Mouse (Mus musculus): Measurements from ENCODE around the gene Poldip2. TPM values are rescaled to one million over a fixed set of nuclear protein-coding genes. Genes with fewer than 3 reads are reported as not detected.

The Poldip2 gene
- total RNA-seq, 2 experiments from 2014 or later: 188 to 199 TPM

DNA sequence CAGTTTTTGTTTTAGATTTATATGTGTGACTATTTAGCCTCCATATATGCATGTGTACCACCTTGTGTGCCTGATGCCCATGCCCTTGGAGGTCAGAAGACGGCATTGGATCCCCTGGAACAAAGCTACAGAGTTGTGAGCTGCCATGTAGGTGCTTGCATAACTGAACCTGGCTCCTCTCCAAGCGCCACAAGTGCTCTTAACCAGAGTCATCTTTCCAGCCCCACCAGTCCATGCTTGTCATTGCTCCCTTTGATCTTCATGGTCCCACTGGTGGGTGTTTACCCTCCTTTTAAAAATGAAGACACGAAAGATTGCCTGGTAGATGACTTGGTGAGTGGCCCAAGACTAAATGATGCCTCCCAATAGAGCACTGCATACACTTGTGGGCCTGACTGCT, 28.4 kb downstream of the Poldip2 start:
- DNase-seq: peak; percentile 48

DNA sequence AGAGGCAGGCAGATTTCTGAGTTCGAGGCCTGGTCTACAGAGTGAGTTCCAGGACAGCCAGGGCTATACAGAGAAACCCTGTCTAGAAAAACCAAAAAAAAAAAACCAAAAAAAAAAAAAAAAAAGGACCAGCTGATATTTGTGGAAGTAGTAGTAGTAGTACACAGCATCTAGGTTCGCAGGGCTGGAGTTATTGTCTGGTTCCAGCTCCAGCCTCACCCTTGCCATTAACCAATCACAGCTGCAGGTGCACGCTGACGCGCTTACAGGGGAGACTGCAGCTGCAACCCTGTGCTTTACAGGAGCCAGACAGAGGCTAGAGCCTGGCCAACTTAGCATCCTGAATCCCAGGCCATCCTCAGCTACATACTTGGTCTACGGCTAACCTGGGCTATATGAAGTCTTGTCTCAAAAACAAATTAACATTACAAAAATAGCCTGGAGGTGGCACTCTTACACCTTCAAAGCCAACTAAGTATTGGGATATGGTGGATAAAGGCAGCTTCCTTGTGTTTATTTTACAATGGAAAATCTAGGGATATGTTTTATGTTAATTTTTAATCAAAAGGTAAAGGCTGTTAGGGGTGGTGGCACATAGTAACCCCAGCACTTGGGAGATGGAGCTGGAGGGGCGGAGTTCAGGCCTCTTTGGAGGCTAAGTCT, 32.6 kb downstream of the Poldip2 start:
- DNase-seq: no peak

DNA sequence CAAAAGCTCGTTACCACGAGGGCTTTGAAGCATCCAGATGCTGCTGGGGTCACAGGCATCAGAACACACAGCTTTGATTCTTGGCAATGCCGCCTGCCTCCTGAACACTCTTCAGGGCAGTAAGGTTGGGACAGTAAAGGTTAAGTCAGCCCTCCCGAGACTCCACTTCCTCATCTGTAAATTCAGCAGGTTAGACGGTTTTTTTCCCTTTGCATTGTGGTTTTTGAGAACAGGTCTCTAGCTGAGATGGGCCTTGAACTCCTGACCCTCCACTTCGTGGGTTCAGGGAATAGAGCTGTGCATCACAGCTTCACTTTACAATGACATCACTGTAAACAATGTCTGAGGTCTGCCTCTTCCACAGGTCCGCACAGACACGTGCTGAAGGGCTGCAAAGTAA, 33.2 kb downstream of the Poldip2 start:
- DNase-seq: no peak

DNA sequence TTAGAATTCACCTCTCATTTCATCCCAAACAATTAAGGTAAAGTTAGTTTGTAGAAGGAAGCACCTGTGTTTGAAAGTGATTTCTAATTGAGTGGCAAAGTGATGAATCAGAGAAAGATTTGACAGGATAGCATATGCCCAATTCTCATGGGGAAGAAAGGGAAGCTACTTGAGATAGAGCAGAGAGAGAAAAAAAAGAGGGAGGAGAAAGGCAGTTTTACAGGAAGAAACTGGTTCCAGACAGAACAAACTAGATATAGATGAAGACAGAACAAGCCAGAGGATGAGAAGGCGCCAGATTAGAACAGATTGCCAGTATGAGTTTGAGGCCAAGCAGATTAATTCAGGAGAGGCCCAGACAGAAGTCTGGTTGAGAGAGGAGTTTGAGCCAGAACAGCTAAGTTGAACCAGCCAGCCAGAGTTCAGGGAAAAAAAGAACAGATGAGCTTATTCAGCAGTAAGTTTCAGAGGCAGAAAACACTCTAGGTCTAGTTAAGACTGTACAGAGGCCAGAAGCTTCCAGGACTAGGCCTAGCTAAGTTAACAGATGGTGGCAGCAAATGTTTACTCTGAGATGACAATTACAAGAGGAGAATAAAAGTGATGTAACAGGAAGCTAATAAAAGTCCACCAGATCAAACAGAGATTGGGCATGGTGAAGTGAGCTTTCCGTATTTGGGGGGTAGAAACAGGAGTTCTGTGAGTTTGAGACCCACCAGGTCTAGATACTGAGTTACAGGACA, 35.9 kb downstream of the Poldip2 start:
- DNase-seq: no peak

DNA sequence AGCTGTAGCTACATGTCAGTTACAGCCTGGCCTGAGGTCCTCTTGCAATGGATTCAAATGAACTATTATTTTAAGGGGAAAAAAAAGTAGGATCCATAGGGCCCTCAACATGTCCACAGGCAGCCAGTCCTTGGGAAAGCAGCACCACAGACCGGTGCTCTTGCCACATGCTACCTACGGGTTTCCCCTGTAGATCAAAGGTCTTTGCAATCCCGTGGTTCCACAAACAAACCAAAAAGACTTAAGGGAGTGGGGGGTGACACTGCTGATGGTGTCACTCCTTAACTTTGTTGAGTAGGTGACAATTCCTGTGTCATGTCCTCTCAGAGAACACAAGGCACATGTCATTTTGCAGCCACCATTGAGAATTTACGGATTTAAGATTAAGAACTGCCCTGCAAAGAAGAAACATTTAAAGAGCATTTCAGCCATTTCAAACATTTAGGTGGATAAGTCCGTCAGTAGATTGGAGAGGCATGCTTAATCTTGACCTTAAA, 37.5 kb downstream of the Poldip2 start:
- DNase-seq: no peak

DNA sequence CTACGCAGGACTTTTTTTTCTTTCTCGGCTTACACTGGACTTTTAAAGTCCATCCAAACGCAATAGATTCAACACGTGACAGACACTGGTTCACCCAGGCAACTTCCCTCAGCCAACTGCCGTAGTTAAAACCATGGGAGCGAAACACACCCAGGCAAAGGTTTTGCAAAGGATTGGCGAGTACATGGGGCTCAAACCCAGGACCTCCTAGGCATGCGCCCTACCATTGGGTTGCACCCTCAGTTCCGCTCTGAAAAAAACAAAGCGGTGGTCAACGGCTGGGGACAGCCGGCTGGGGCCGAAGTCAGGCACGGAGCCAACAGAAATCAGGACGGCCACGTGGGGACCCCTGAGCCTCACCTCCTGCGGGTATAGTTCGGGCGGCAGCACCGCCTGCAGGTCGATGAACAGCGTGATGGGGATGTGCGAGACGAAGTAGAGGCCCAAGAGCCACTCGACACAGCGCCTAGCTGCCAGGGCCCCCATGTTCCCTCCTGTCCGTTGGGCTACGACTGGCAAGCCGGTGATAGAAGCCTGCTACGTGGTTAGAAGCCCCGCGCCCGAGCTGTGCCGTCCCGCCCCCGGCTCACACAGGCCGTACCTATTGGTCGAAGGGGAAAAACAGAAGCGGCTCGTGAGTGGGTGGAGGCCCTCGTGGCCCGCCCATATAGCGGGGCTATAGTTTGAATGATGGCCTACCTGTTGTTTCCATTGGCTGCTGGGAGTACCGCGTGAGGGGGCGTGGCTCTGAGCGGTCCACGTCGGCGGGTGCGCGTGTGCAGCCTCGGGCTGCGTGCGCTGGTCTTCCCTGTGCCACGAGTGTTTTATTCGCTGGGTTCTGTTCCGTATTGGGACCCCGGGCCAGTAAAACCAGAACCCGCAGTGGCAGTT, 38.4 kb downstream of the Poldip2 start, which contains the start of gene Tmem97:
TSS of gene Tmem97 (minus strand) at position 610 of the 891 bp plus-strand sequence.
- peak; percentile 96 for DNase-seq

DNA sequence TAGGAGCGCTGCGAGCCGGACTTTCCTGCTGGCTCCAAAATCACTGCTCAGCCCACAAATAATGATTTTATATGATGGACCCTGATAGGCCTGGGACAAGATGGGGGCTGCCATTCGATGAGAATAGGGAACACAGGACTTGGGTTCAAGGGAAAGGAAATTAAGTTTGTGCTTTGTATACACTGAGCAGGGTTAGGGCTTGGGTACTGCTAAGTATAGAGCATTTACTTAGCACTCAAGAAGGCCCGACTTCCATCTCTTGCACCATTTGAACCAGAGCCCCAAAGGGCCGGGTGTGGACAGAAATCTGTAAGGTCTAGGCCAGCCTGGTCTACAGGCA, 39.0 kb downstream of the Poldip2 start:
- DNase-seq: no peak

DNA sequence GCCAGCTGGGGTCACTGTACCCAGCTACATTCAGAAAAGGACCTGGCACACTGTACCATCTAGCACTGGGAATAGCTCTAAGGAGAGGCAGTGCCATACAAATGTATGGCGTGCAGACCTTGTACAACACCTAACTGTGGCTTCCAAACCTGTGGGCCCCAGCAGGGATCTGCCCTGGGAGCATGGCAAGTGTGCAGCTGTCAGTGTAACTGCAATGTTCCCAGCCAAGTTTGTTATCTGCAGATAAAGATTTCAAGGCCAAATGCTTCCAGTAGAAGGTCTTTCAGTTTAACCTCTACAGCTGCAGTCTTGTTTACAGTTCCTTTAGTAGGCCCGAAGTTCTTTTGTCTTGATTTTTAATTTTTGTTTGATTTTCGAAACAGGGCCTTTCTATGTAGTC, 43.6 kb downstream of the Poldip2 start:
- peak; percentile 54 for DNase-seq

DNA sequence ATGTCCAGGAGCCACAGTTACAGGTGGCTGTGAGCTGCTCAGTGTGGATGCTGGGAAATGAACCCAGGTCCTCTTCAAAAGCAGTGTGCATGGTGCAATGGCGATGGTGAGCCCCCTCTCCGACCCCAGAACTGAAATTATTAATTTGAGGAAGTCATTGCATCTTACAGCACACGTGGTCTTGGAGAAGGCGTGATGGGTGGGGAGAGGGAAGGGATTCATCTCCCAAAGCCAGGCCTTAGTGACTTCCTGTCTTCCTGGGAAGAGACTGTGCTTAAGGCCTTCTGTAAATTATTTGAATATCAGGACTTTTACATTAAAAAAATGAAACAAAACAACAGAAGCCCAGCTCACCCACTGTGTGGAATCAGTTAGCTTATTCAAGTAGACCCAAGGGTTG, 44.1 kb downstream of the Poldip2 start:
- no peak for DNase-seq

DNA sequence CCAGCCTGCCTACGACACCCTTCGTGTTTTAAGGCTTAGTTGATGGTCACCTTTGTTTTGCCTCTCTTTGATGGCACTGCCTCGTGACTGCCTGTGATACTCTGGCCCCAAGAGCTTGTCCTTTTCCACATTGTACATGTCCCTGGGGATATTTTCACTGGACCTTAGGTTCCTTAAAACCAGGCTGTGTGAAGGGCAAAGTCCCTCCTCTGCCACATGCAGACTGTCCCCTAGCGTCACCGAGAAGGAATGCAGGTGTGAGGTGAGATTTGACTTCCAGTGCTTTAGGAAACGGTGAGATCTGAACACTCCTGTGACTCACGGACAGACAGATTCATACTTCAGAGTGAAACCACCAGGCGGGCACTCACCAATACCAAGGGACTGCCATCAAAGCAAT, 45.2 kb downstream of the Poldip2 start:
- DNase-seq: no peak

DNA sequence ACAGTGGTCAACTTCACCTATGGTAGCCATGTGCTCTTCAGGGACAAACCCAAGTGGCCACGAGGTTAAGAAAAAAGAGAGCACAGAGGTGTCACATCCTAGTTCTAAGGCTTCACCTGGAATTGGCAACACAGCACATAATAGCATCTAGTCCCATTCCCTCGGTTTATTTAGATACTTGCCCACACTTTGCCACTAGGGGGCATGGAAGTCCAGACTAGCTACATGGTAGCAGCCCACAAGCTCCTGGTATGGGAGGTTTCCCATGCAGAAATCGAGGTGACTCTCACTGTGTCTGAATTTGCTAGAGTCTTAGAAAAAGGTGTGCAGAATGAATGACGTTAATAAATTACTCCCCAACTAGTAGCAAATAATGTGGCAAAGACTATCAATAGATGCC, 48.5 kb downstream of the Poldip2 start:
- peak; percentile 83 for DNase-seq

DNA sequence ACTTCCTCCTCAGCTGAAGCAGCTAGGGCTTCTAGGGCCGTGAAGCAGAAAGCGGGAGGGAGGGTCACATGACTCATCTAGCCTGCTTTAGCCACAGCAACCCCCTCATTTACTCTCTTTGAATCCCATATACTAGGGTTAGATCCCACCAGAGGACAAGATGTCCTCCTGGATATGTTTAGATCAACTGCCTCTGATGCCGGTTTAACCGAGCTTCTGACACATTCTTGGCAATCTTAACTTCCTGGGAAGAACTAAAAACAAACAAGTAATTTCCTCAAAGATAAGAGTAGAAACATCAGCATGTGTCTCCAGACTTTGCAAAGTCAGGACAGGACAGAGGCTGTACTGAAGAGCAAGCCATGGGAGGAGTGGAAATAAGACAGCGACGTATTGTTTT, 54.8 kb downstream of the Poldip2 start:
- DNase-seq: no peak

DNA sequence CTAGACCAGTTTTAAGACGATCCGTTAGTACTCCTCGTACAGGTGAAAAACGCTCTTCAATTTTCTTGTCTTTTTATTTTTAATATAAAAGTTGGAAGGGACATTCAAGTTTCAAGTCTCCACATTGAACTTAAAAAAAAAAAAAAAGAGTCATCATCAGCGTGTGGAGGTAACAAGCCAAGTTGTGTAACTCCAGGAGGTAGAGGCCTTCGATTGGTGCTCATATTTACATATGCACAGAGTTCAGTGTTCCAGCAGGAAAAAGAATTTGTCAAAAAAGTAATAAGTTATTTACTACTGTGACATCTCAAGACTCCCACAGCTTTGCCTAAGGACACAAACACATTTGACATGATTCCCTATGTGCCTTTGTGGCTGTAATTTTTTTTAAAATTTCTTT, 55.6 kb downstream of the Poldip2 start:
- no peak for DNase-seq

DNA sequence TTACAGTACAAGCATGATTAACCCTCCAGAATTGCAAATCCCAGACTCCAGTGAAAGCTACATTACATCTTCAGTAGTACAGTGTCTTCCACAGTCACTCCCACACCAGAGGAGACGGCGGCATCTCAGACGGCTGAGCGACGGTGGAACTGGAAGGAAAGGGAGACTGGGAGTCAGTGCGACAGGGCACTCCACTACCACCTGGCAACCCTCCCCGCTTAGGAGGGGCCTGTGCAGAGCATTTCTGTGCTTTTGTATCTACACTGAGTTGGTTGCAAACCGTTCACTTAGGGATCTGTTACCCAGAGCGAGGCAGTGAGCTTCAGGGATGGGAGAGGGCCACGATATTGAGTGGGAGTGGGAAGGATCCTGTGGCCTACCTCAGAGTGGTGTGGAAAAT, 56.8 kb downstream of the Poldip2 start:
- DNase-seq: no peak

DNA sequence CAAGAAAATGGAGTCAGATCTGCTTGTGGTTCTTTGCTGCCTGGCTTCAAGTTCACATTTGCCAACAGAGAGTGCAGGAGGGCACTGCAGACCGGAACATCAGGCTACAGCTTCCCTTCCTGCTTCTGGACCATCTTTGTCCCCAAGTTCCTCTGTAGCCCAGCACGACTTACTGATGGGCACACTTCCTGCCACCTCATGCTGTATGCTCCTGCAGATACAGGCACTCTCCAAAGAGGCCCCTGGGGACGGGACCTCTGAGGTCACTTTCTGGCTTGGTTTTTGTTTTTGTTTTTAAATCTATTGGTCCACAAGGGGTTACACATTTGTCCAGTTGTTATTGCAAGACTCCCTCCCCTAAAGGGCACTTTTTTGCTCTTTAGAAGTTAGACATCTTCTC, 57.8 kb downstream of the Poldip2 start:
- DNase-seq: no peak

DNA sequence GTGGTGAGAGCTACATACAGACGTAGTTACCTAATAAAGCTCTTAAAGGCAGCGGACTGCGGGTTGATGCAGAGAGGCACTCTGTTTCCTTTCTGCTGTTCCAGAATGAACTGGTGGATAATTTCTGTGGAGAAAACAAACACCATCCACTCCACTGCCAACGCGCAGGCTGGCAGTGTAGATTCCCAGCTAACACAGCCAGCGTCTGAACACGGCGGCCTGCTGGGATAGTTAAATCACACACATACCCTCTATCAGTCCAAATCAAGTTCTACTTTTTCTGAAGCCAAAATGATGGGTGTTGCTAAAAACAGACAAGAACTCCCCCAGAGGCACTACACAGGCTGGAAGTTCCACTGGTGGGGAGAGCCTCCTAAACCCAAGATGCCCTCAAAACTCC, 59.4 kb downstream of the Poldip2 start:
- no peak for DNase-seq

DNA sequence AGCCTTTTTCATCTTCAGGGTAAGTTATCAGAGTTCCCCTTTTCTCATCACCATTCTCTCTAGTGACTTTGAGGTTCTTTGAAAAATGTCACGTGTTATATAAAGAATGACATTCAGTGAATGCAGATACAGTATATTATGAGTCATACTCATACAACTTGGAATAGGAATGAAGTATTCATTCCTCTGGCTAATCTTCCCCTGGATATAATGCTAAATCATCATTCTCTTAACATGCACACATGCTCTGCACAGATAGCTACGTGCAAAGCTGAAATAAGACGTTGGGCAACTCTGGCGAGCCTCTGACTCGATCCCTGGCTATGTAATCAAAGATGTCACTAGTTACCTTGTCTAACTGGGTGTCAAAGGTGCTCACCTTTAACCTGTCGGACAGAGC, 59.9 kb downstream of the Poldip2 start:
- no peak for DNase-seq

Other genes starting within 250 kb of the Poldip2 start
- 1 to 10 TPM in 1 of 2 experiments, under 1 TPM in 1; 0.57 to 2.2 TPM for gene BC030499, start 221.4 kb upstream of the Poldip2 start, total RNA-seq (2021)
- gene Spag5, start 210.7 kb upstream of the Poldip2 start, total RNA-seq (2021): 10 to 100 TPM; 11.2 to 16.1 TPM
- 1 to 10 TPM; 8.3 to 8.6 TPM for gene Aldoc, start 189.2 kb upstream of the Poldip2 start, total RNA-seq (2021)
- 10 to 100 TPM; 40.1 to 40.3 TPM for gene Pigs, start 183.8 kb upstream of the Poldip2 start, total RNA-seq (2021)
- 10 to 100 TPM; 36.1 to 42.5 TPM for gene Unc119, start 168.7 kb upstream of the Poldip2 start, total RNA-seq (2021)
- gene Foxn1, start 125.6 kb upstream of the Poldip2 start, total RNA-seq (2021): under 1 TPM in 1 of 2 experiments, not detected in 1; 0.09 TPM
- gene Slc13a2, start 90.0 kb upstream of the Poldip2 start, total RNA-seq (2021): not detected
- 10 to 100 TPM; 13.2 to 14.8 TPM for gene Slc46a1, start 46.5 kb upstream of the Poldip2 start, total RNA-seq (2021)
- gene Sarm1, start 14.4 kb upstream of the Poldip2 start, total RNA-seq (2021): 1 to 10 TPM; 3.2 to 5.5 TPM
- gene Vtn, start 13.1 kb upstream of the Poldip2 start, total RNA-seq (2021): 100 to 1,000 TPM; 229 to 546 TPM
- not detected for gene Sebox, start 8.7 kb upstream of the Poldip2 start, total RNA-seq (2021)
- 10 to 100 TPM; 21.3 to 25.1 TPM for gene Tmem199, start within 50 bp of the Poldip2 start, total RNA-seq (2021)
- 10 to 100 TPM; 52.2 to 55.1 TPM for gene Tnfaip1, start 24.1 kb downstream of the Poldip2 start, total RNA-seq (2021)
- gene Ift20, start 24.2 kb downstream of the Poldip2 start, total RNA-seq (2021): 10 to 100 TPM; 69.1 to 71.5 TPM
- 10 to 100 TPM; 39.1 to 40.9 TPM for gene Tmem97, start 38.6 kb downstream of the Poldip2 start, total RNA-seq (2021)
- gene Nlk, start 185.2 kb downstream of the Poldip2 start, total RNA-seq (2021): 10 to 100 TPM; 29.1 to 33.5 TPM
- 10 to 100 TPM; 29.1 to 33.7 TPM for gene Ccnq, start 239.5 kb downstream of the Poldip2 start, total RNA-seq (2021)

Data from adrenal gland, postnatal 10 days (tissue).